ENCODE assay signal across 16 mouse cellular contexts in the genomic region with DNA sequence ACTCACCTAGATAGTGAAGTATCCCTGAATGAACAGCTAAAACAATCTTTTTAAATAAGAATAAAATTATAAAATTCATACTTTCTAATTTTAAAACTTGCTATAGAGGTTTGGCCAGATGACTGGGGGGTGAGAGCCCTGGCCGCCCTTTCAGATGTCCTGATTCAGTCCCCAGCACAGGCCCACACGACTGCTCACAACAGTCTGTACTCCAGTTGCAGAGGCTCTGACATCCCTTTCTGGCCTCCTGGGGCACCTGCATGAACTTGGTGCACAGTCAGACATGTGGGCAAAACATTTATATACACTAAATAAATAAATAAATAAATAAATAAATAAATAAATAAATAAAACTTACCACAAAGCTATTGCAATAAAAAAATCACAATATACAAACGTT.
"Had no signal": no experiment of that assay in that cellular context is flagged by ENCODE, and none has a peak within 500 bp of the region (broad histone marks: within the 10 kb centered on the region; RNA-seq: fewer than 3 reads in every experiment).

No protein-coding gene starts in this region.

- H3K4me3 ChIP-seq: neural tube, embryonic 13.5 days; neural tube, embryonic 15.5 days; stomach, embryonic 15.5 days had no signal

- H3K36me3 ChIP-seq: neural tube, embryonic 13.5 days; neural tube, embryonic 15.5 days; stomach, embryonic 15.5 days had no signal

- H3K4me2 ChIP-seq: neural tube, embryonic 13.5 days; neural tube, embryonic 15.5 days; stomach, embryonic 15.5 days had no signal

- H3K4me1 ChIP-seq: neural tube, embryonic 13.5 days; neural tube, embryonic 15.5 days; stomach, embryonic 15.5 days had no signal

- H3K27me3 ChIP-seq: stomach, embryonic 15.5 days had no signal

- DNase-seq: retina, postnatal 1 day; right cerebral cortex, adult 18-20 months; right cerebral cortex, postnatal 14 days; right cerebral cortex, postnatal 25 days; right cerebral cortex, postnatal 4 days; spleen, adult 18-20 months; thymus, adult 18-20 months; thymus, adult 2 months; thymus, postnatal 14 days; thymus, postnatal 25 days; thymus, postnatal 36 days; thymus, postnatal 4 days had no signal

- H3K9ac ChIP-seq: neural tube, embryonic 13.5 days; neural tube, embryonic 15.5 days; stomach, embryonic 15.5 days had no signal

- H3K9me3 ChIP-seq: neural tube, embryonic 13.5 days; neural tube, embryonic 15.5 days; stomach, embryonic 15.5 days had no signal

- H3K27ac ChIP-seq: neural tube, embryonic 13.5 days; neural tube, embryonic 15.5 days; stomach, embryonic 15.5 days; stomach, postnatal 0 days had no signal
